Mouse (Mus musculus): Measurements from ENCODE around the gene Ldhb. TPM values are rescaled to one million over a fixed set of nuclear protein-coding genes. Genes with fewer than 3 reads are reported as not detected.
"Not testable (repeated sequence)": the region's sequence is repeated elsewhere in the genome, so short reads cannot be mapped to it uniquely, and the experiment has no call there.

Ldhb gene
- total RNA-seq, 1 experiment from 2014 or later: 6.3 TPM

DNA sequence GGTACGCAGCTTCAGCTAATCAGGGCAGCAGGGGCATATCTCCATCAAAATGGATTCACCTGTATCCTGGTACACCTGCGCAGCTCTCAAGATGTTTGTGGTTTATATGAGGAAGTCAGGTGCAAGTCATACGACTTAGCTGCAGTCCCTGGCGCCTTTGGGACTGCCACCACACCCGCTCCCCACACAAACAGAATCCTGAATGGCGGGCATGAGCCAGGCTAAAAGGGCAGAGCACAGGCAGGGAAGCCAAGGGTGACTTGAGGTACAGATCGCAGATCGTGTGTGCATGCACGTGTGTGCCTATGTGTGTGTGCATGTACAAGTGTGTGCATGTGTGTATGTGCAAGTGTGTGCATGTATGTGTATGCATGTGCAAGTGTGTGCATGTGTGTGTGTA, 7.6 kb upstream of the Ldhb start:
- not testable (repeated sequence) for ATAC-seq (replicated peaks; ENCODE audit: low read depth, poor library complexity, severe bottlenecking)

- ATAC-seq (replicated peaks; ENCODE audit: low read depth, poor library complexity, severe bottlenecking): peak; percentile 53; the same call in 1 of the 2 replicates
Observed at GRCm38 (mm10) chr6:142514912-142515311, 7.2 kb upstream of the Ldhb start.

DNA sequence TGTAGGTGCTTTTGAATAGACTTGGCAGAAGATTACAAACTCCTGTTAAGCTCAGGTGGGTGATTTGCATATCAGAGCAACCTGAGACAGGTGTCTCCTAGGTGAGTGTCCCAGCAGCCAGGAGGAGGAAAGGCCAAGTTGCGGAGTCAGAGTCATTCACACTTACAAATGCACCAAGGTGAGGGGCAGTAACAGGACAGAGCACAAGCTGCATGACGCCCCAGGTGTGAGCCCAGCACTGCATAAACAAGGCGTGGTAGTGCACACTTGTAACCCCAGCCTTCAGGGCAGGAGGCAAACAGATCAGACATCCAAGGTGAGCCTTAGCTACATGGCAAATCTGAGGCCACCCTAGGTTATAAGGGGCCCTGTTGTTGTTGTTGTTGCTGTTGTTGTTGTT, 5.1 kb upstream of the Ldhb start:
- no peak for ATAC-seq (replicated peaks; ENCODE audit: low read depth, poor library complexity, severe bottlenecking)

- ATAC-seq (replicated peaks; ENCODE audit: low read depth, poor library complexity, severe bottlenecking): no peak
Observed at GRCm38 (mm10) chr6:142511516-142512135, 3.9 kb upstream of the Ldhb start.

DNA sequence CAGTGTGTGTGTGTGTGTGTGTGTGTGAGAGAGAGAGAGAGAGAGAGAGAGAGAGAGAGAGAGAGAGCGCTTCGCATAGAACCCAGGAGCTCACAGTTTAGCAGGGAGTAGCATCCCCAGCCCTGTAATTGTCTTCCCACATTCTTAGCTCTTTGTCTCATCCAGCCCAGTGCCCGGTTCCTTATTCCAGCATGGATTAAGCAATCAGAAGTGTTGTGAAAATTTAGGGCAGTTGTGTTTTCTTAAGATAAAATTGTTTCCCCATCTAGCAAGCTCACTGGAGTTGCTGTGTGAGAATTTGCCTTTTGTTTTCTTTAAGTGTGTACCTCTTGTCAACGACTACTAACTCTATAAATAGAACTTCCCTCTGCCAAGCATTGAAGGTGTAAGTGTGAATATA, 906 bp upstream of the Ldhb start:
- ATAC-seq (replicated peaks; ENCODE audit: low read depth, poor library complexity, severe bottlenecking): peak; percentile 16

- peak; percentile 20 for ATAC-seq (replicated peaks; ENCODE audit: low read depth, poor library complexity, severe bottlenecking)
Observed at GRCm38 (mm10) chr6:142507033-142507784, 548 bp downstream of the Ldhb start.

- ATAC-seq (replicated peaks; ENCODE audit: low read depth, poor library complexity, severe bottlenecking): no peak
Observed at GRCm38 (mm10) chr6:142506338-142507032, 1.3 kb downstream of the Ldhb start.

- no peak for ATAC-seq (replicated peaks; ENCODE audit: low read depth, poor library complexity, severe bottlenecking)
Observed at GRCm38 (mm10) chr6:142503601-142504000, 4.2 kb downstream of the Ldhb start.

GRCm38 (mm10) chr6:142502519-142503125, 5.1 kb downstream of the Ldhb start:
- ATAC-seq (replicated peaks; ENCODE audit: low read depth, poor library complexity, severe bottlenecking): no peak

DNA sequence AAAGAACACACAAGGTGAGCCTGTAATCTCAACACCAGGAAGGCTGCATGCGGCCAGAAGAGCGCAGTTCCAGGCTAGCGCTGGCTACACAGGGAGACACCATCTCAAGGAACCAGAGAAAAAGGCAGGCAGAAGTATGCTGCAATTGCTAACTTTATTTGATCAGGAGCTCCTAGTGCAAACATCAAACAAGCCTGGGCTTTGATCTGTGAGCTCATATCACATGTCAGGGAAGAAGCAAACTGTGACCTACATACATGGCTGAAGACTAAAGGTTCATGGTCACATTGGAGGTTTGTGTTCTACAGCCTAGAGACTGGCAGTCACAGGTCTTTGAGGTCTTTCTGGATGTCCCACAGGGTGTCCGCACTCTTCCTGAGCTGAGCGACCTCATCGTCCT, 17.6 kb downstream of the Ldhb start:
- not testable (repeated sequence) for ATAC-seq (replicated peaks; ENCODE audit: low read depth, poor library complexity, severe bottlenecking)

- no peak for ATAC-seq (replicated peaks; ENCODE audit: low read depth, poor library complexity, severe bottlenecking)
Observed at GRCm38 (mm10) chr6:142487638-142488037, 20.1 kb downstream of the Ldhb start.

GRCm38 (mm10) chr6:142485478-142486123, 22.2 kb downstream of the Ldhb start:
- ATAC-seq (replicated peaks; ENCODE audit: low read depth, poor library complexity, severe bottlenecking): peak; percentile 45; the same call in 1 of the 2 replicates

GRCm38 (mm10) chr6:142477239-142477638, 30.5 kb downstream of the Ldhb start:
- ATAC-seq (replicated peaks; ENCODE audit: low read depth, poor library complexity, severe bottlenecking): 0 out of 2 replicates have a peak, but pooled peaks have one; percentile 42

DNA sequence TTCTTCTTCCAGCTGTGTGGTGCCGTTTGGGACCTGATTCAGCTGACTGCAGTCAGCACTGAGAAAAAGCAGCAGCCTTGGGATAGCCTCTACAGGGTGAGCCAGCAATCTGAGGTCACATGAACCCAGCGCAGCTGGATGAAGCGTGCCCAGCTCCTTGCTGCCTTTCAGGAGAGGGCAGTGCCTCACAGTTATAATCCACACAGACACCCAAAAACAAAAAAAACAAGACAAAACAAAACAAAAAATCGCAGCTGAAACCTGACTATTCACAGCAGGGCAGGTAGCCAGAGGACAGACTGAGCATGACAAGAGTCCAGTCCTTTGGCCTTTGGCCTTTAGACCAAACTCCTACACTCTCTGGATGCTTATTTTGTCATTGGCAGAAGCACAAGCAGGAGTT, 35.0 kb downstream of the Ldhb start, which contains the start of gene Gys2:
Gys2 (minus strand) TSS at position 309 of the 403 bp plus-strand sequence.
- ATAC-seq (replicated peaks; ENCODE audit: low read depth, poor library complexity, severe bottlenecking): no peak

- no peak for ATAC-seq (replicated peaks; ENCODE audit: low read depth, poor library complexity, severe bottlenecking)
Observed at GRCm38 (mm10) chr6:142471141-142471540, 36.6 kb downstream of the Ldhb start.

DNA sequence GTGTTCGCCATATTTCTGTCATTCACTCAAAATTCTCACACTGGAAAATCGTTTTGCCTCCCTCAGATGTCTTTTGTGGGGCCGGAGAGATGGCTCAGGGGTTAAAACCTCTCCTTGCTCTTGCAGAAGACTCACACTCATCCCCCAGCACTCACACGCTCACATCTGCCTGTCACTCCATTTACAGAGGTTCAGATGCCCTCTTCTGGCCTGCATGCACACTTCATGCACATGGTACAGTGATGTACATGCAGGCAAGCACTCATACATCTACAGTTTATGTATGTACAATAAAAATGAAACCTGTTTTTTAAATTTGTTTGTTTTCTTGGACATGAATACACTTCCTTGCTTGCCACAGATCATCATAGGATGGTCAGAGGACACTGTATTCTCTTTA, 38.2 kb downstream of the Ldhb start:
- ATAC-seq (replicated peaks; ENCODE audit: low read depth, poor library complexity, severe bottlenecking): peak; percentile 89

DNA sequence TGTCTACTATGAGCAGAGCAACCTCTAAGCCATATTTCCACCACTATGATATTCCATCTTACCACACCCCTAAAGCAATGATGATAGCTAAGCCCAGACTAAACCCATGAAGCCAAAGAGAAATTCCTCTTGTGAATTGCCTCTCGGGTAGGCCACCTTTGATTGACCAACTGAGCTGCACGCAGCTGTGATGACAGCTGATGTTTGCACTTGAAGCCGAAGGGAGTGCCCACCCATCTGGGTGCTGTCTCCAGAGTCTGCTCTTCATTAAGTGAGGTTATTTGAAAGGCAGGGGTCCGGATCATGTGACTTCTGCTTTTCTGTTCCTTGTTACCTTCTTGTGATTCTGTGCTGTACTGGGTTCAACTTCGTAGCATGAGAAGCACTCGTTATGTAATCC, 45.6 kb downstream of the Ldhb start:
- no peak for ATAC-seq (replicated peaks; ENCODE audit: low read depth, poor library complexity, severe bottlenecking)

DNA sequence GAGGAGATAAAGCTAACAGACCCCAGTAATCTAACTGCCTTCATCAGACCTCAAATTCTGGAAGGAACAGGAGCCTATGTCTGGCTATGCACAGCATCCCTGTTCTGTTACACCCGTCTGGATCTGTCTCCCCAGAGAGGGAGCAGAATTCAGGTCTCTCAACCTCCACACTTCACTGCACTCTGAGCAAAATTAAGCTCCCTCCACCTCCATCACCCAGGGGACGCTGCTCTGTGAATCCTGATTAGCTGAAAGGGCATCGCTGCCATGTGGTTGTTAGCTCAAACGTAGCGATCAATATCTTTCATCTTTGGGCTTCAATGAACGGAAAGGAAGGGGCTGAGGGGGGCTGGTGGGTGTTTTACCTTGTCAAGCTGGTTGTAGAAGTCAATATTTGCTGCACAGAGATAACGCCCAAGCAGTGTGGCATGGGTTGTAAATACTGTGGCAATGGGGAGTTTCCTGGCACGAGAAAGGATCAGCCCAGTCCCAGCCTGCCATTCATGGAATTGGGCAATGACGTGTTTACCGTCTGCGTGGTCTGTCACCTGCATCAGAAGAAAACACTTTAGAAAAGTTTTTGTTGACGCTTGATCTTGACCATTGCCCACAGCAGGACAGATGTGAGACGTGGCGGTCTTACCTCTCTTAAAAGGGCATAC, 48.6 kb downstream of the Ldhb start:
- ATAC-seq (replicated peaks; ENCODE audit: low read depth, poor library complexity, severe bottlenecking): no peak

- ATAC-seq (replicated peaks; ENCODE audit: low read depth, poor library complexity, severe bottlenecking): no peak
Observed at GRCm38 (mm10) chr6:142458010-142458409, 49.7 kb downstream of the Ldhb start.

Measured in common myeloid progenitor, adult 5-6 weeks (primary cell).